ENCODE assay signal across 11 mouse cellular contexts in genomic region chr15:12431684-12432083, GRCm38 (mm10).
DNase-seq lines count a peak whose midpoint lies in the region; ATAC-seq lines count a peak whose summit lies in the region.
"Had no signal": no experiment of that assay in that cellular context is flagged by ENCODE, and none has a peak within 500 bp of the region (broad histone marks: within the 10 kb centered on the region; RNA-seq: fewer than 3 reads in every experiment).

No protein-coding gene starts in this region.

- H3K9ac ChIP-seq in stomach, embryonic 16.5 days (ENCODE audit: low read length), result no peak overlapping the region
- H3K9ac ChIP-seq: forebrain, embryonic 12.5 days; liver, embryonic 12.5 days had no signal

- H3K4me2 ChIP-seq in stomach, embryonic 16.5 days (ENCODE audit: low read depth, low read length), result no peak overlapping the region
- H3K4me2 ChIP-seq: forebrain, embryonic 12.5 days; liver, embryonic 12.5 days had no signal

- ATAC-seq in stomach, embryonic 16.5 days (ENCODE audit: insufficient read depth, low FRiP score), result no peak
- ATAC-seq: liver, embryonic 12.5 days had no signal

- peak; percentile 24 to 37 for DNase-seq in frontal cortex, postnatal 36 days (ENCODE audit: low spot score in 2 of 2)
- no peak for DNase-seq in frontal cortex, postnatal 25 days (ENCODE audit: low spot score in 2 of 2)
- peak; percentile 65 for DNase-seq in lung, postnatal 36 days
- DNase-seq in lung, postnatal 14 days, result no peak
- DNase-seq in fibroblast of lung, adult 2 months (ENCODE audit: low read depth), result peak; percentile 69
- no peak for DNase-seq in kidney, adult 8-10 months
- DNase-seq in cerebellum, adult 9-10 months, result no peak
- DNase-seq: thymus, adult 2 months had no signal

- 39% methylated on average over 7 of the region's 7 CpGs for WGBS in stomach, embryonic 16.5 days

- peaks cover 24% of the 10 kb centered on the region for H3K4me1 ChIP-seq in stomach, embryonic 16.5 days (ENCODE audit: control insufficient read depth, insufficient read depth, low read length)
- H3K4me1 ChIP-seq: forebrain, embryonic 12.5 days had no signal

- no peak overlapping the region for H3K4me3 ChIP-seq in stomach, embryonic 16.5 days (replicated peaks; ENCODE audit: low read length)
- H3K4me3 ChIP-seq: forebrain, embryonic 12.5 days; liver, embryonic 12.5 days had no signal

- 0 out of 2 replicates have a peak overlapping the region, but pooled peaks have one; percentile 0 for H3K27ac ChIP-seq in stomach, embryonic 16.5 days (ENCODE audit: low read length)
- H3K27ac ChIP-seq: forebrain, embryonic 12.5 days; liver, embryonic 12.5 days had no signal

- H3K36me3 ChIP-seq in stomach, embryonic 16.5 days (ENCODE audit: control insufficient read depth, insufficient read depth, low read length), result no peaks in the 10 kb centered on the region
- H3K36me3 ChIP-seq: forebrain, embryonic 12.5 days; liver, embryonic 12.5 days had no signal

- no peaks in the 10 kb centered on the region for H3K9me3 ChIP-seq in stomach, embryonic 16.5 days (replicated peaks; ENCODE audit: control insufficient read depth, low read length)
- H3K9me3 ChIP-seq: forebrain, embryonic 12.5 days; liver, embryonic 12.5 days had no signal

- no peaks in the 10 kb centered on the region for H3K27me3 ChIP-seq in stomach, embryonic 16.5 days (ENCODE audit: control insufficient read depth, insufficient read depth, low read length)
- H3K27me3 ChIP-seq: forebrain, embryonic 12.5 days; liver, embryonic 12.5 days had no signal

Comparison
In these comparisons a context has a peak if more than half of its experiments do, and no peak if none do; other contexts are left out.
1. DNase-seq: peak in frontal cortex, postnatal 36 days (2 of 2), lung, postnatal 36 days (single experiment) and fibroblast of lung, adult 2 months (single experiment); none in frontal cortex, postnatal 25 days (0 of 2), lung, postnatal 14 days (single experiment), kidney, adult 8-10 months (0 of 2) and cerebellum, adult 9-10 months (single experiment).